Mouse (Mus musculus): ENCODE data around the gene Epb41l3. TPM values are rescaled to one million over a fixed set of nuclear protein-coding genes. Genes with fewer than 3 reads are reported as not detected.
"Not testable (repeated sequence)": the region's sequence is repeated elsewhere in the genome, so short reads cannot be mapped to it uniquely, and the experiment has no call there.

Epb41l3 gene
- polyA plus RNA-seq, 1 experiment from 2014 or later = 75.0 TPM

DNA sequence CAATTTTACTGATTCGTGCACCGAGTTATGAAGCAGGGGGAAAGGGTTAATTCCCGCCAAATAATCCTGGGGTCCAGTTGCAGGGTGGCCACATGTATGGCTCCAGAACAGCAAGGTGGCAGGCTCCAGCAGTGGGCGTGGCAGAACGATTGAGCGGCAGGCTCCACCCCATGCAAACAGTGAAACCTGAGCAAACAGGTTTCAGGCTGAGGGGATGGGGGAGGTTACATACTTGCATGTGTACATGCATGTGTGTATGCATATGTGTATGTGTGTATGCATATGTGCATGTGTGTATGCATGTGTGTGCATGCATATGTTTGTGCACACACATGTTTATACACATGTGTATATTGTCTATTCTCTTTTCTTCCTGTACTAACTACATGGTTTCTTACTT lies 46.9 kb downstream of the Epb41l3 start:
- H3K9ac ChIP-seq (replicated peaks; ENCODE audit: low read depth, low read length) = not testable (repeated sequence)
- H3K4me3 ChIP-seq (ENCODE audit: low read depth, low read length) = peak overlapping the region; percentile 6; the same call in 1 of the 2 replicates
- ATAC-seq (ENCODE audit: insufficient number of reproducible peaks, insufficient read depth, low FRiP score, low read depth) = peak; percentile 53; the same call in 1 of the 2 replicates

DNA sequence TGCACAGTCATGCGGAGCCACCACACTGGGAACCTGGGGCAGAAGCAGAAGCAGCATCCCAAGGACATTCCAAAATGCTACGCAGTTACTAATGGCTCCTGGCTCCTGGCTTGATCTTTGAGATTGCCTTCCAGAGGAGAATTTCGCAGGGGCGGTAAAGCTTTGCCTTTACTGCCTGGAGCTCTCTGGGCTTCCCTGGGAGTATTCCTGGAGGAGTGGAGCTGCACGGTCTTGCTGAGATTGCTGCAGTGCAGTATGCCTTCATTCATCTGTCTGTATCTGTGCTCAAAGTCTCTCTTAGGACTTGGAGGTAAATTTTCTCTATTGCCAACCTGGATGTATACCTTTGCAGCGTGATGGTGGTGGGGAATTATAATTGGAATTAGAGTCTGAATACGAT lies 52.0 kb downstream of the Epb41l3 start:
- no peaks in the 10 kb centered on the region for H3K27me3 ChIP-seq (ENCODE audit: control insufficient read depth, insufficient read depth, low read length)
- H3K4me2 ChIP-seq (replicated peaks; ENCODE audit: low read depth, low read length) = no peak overlapping the region
- 81% methylated on average over 7 of the region's 7 CpGs for WGBS
- no peaks in the 10 kb centered on the region for H3K9me3 ChIP-seq (ENCODE audit: control insufficient read depth, low read depth, low read length)
- H3K4me1 ChIP-seq (ENCODE audit: control insufficient read depth, insufficient read depth, low read length) = no peaks in the 10 kb centered on the region
- H3K27ac ChIP-seq (ENCODE audit: low read length) = no peak overlapping the region
- H3K4me3 ChIP-seq (ENCODE audit: low read depth, low read length) = no peak overlapping the region
- no peak for ATAC-seq (ENCODE audit: insufficient number of reproducible peaks, insufficient read depth, low FRiP score, low read depth)
- H3K9ac ChIP-seq (replicated peaks; ENCODE audit: low read depth, low read length) = no peak overlapping the region
- H3K36me3 ChIP-seq (ENCODE audit: control insufficient read depth, insufficient read depth, low read length) = no peaks in the 10 kb centered on the region

More for the DNA sequence above, 46.9 kb downstream of the Epb41l3 start:
- H3K27me3 ChIP-seq (ENCODE audit: control insufficient read depth, insufficient read depth, low read length); H3K27ac ChIP-seq (ENCODE audit: low read length); H3K36me3 ChIP-seq (ENCODE audit: control insufficient read depth, insufficient read depth, low read length); H3K9me3 ChIP-seq (ENCODE audit: control insufficient read depth, low read depth, low read length); H3K4me1 ChIP-seq (ENCODE audit: control insufficient read depth, insufficient read depth, low read length): not testable (repeated sequence)
- peak overlapping the region; percentile 41 for H3K4me2 ChIP-seq (replicated peaks; ENCODE audit: low read depth, low read length)
- WGBS = 4% methylated on average over 6 of the region's 6 CpGs

DNA sequence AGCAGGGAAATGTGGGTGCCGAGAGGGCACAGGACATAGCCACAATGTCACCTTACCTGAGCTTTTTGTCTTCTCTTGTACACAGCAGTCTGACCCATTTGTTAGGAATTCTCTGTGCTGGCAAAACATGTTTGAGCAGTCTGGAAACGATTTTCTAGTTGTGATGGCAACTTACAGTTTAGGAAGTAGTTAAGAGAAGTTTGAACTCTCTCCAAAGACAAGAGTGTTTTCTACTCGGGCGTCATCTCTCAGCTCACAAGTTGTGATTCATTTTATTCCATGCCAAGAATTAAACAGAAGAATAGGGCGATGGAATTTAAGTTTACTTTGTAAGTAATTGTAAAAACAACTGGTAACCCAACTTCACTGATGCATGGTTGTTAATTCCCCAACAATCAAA lies 52.5 kb downstream of the Epb41l3 start:
- no peak overlapping the region for H3K9ac ChIP-seq (replicated peaks; ENCODE audit: low read depth, low read length)
- no peaks in the 10 kb centered on the region for H3K4me1 ChIP-seq (ENCODE audit: control insufficient read depth, insufficient read depth, low read length)
- no peaks in the 10 kb centered on the region for H3K27me3 ChIP-seq (ENCODE audit: control insufficient read depth, insufficient read depth, low read length)
- no peaks in the 10 kb centered on the region for H3K36me3 ChIP-seq (ENCODE audit: control insufficient read depth, insufficient read depth, low read length)
- 51% methylated on average over 5 of the region's 5 CpGs for WGBS
- no peak for ATAC-seq (ENCODE audit: insufficient number of reproducible peaks, insufficient read depth, low FRiP score, low read depth)
- no peak overlapping the region for H3K4me3 ChIP-seq (ENCODE audit: low read depth, low read length)
- H3K4me2 ChIP-seq (replicated peaks; ENCODE audit: low read depth, low read length) = no peak overlapping the region
- no peak overlapping the region for H3K27ac ChIP-seq (ENCODE audit: low read length)
- H3K9me3 ChIP-seq (ENCODE audit: control insufficient read depth, low read depth, low read length) = no peaks in the 10 kb centered on the region

DNA sequence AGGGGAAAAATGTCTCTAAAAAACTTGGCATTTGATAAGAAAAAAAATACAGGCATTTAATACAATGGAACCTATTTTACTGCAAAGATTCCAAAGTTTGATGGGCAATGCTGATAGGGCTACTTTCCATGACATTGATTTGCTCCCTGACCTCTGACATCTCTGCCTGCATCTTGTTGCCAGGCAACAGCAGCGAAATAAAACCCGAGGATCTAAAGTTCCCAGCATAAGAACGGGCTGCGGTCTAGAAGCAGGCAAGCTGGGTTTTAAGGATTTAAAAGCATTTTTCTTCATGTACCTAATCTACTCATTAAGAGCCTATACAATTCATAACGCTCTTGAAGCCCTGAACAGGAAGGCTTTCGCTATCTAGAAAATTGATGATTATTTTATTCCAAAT lies 54.0 kb downstream of the Epb41l3 start:
- Histone ChIP-seq H3K4me1 (ENCODE audit: control insufficient read depth, insufficient read depth, low read length) (no peaks in the 10 kb centered on the region), H3K4me3 (ENCODE audit: low read depth, low read length) (no peak overlapping the region), H3K27ac (ENCODE audit: low read length) (no peak overlapping the region), H3K9me3 (ENCODE audit: control insufficient read depth, low read depth, low read length) (no peaks in the 10 kb centered on the region), H3K4me2 (replicated peaks; ENCODE audit: low read depth, low read length) (no peak overlapping the region), H3K27me3 (ENCODE audit: control insufficient read depth, insufficient read depth, low read length) (no peaks in the 10 kb centered on the region), H3K9ac (replicated peaks; ENCODE audit: low read depth, low read length) (no peak overlapping the region), H3K36me3 (ENCODE audit: control insufficient read depth, insufficient read depth, low read length) (no peaks in the 10 kb centered on the region)
- 22% methylated on average over 6 of the region's 6 CpGs for WGBS
- ATAC-seq (ENCODE audit: insufficient number of reproducible peaks, insufficient read depth, low FRiP score, low read depth) = no peak

DNA sequence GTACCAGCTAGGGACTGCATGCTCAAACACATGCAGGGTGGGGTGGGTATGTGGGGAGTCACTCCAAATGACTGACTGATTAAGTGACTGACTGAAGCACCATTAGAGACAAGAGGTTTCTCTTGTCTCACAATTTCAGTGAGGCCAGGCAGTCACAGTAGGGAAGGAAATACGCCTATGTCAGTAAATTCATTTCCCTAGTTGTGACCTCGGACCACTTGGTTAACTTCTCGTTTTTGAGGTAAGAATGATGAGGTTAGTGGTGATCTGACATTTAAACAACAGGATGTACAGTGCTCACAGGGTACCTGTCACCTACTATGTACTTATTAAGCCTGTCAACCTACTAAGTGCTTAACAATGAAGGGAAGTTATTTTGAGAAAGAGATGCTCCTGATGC lies 67.5 kb downstream of the Epb41l3 start:
- WGBS = 78% methylated on average over 3 of the region's 3 CpGs
- no peak overlapping the region for H3K4me2 ChIP-seq (replicated peaks; ENCODE audit: low read depth, low read length)

DNA sequence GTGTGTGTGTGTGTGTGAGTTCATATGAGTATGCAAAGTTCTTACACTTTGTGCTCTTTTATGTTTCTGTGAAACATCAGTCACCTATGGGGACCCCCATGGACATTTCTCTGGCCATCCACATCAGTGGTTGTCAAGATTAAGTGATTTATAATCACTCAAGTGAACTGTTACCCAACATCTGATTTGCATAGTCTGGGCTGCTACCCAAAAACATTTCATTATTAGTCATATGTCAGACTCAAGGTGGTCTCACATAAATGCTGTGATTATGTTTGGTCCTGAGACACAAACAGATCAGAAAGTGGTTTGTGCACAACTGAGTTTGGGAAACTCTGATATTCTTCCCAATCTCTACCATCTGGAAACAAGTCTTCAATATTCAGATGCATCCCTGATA lies 75.3 kb downstream of the Epb41l3 start:
- no peaks in the 10 kb centered on the region for H3K9me3 ChIP-seq (ENCODE audit: control insufficient read depth, low read depth, low read length)
- ATAC-seq (ENCODE audit: insufficient number of reproducible peaks, insufficient read depth, low FRiP score, low read depth) = no peak

More for the DNA sequence above, 67.5 kb downstream of the Epb41l3 start:
- no peak for ATAC-seq (ENCODE audit: insufficient number of reproducible peaks, insufficient read depth, low FRiP score, low read depth)
- no peak overlapping the region for H3K27ac ChIP-seq (ENCODE audit: low read length)
- no peaks in the 10 kb centered on the region for H3K4me1 ChIP-seq (ENCODE audit: control insufficient read depth, insufficient read depth, low read length)
- no peak overlapping the region for H3K9ac ChIP-seq (replicated peaks; ENCODE audit: low read depth, low read length)
- H3K36me3 ChIP-seq (ENCODE audit: control insufficient read depth, insufficient read depth, low read length) = no peaks in the 10 kb centered on the region
- no peaks in the 10 kb centered on the region for H3K27me3 ChIP-seq (ENCODE audit: control insufficient read depth, insufficient read depth, low read length)
- H3K4me3 ChIP-seq (ENCODE audit: low read depth, low read length) = no peak overlapping the region
- no peaks in the 10 kb centered on the region for H3K9me3 ChIP-seq (ENCODE audit: control insufficient read depth, low read depth, low read length)

DNA sequence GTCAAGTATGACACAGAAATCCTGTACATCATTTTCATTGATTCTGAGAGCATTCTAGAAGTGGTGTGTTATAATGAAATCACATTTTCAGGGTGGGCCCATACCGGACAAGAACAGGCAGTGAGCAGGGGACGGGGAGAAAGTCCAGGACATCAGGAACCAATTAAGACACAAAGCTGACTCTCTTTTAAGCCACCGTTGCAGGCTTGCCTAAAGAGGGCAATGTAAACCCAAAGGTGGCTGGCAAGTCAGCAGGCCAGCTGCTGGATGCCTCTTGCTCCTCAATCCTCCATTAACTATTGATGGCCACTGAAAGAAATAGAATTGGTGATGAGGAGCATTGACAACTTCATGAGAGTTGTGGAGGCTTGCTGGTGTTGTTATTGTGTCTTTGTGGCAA lies 75.8 kb downstream of the Epb41l3 start:
- H3K27ac ChIP-seq (ENCODE audit: low read length) = no peak overlapping the region
- no peak overlapping the region for H3K4me2 ChIP-seq (replicated peaks; ENCODE audit: low read depth, low read length)
- no peak overlapping the region for H3K9ac ChIP-seq (replicated peaks; ENCODE audit: low read depth, low read length)
- H3K4me1 ChIP-seq (ENCODE audit: control insufficient read depth, insufficient read depth, low read length) = no peaks in the 10 kb centered on the region
- H3K9me3 ChIP-seq (ENCODE audit: control insufficient read depth, low read depth, low read length) = no peaks in the 10 kb centered on the region
- H3K36me3 ChIP-seq (ENCODE audit: control insufficient read depth, insufficient read depth, low read length) = no peaks in the 10 kb centered on the region
- 28% methylated on average over 3 of the region's 3 CpGs for WGBS
- no peaks in the 10 kb centered on the region for H3K27me3 ChIP-seq (ENCODE audit: control insufficient read depth, insufficient read depth, low read length)
- no peak for ATAC-seq (ENCODE audit: insufficient number of reproducible peaks, insufficient read depth, low FRiP score, low read depth)
- H3K4me3 ChIP-seq (ENCODE audit: low read depth, low read length) = no peak overlapping the region

More for the DNA sequence above, 75.3 kb downstream of the Epb41l3 start:
- no peaks in the 10 kb centered on the region for H3K36me3 ChIP-seq (ENCODE audit: control insufficient read depth, insufficient read depth, low read length)
- no peak overlapping the region for H3K4me3 ChIP-seq (ENCODE audit: low read depth, low read length)
- no peak overlapping the region for H3K27ac ChIP-seq (ENCODE audit: low read length)
- no peaks in the 10 kb centered on the region for H3K27me3 ChIP-seq (ENCODE audit: control insufficient read depth, insufficient read depth, low read length)
- no peak overlapping the region for H3K9ac ChIP-seq (replicated peaks; ENCODE audit: low read depth, low read length)
- no peak overlapping the region for H3K4me2 ChIP-seq (replicated peaks; ENCODE audit: low read depth, low read length)
- H3K4me1 ChIP-seq (ENCODE audit: control insufficient read depth, insufficient read depth, low read length) = no peaks in the 10 kb centered on the region

DNA sequence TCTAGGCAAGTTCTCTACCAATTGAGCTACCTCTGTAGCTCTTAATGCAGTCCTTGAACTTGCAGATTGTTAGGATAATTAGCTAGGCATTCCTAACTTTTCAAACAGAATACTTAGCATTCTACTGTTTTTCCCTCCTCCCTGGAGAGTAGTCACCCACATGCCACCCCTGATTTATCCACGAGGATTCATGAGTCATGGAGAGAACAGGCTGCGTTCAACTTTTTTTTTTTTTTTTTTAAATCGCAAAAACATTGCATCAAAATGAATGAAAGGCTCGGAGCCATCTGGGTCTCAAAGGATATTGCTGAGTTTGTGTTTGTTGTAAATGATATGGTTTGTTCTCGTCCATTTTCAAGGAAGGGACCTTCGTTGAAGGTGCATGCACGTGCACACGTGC lies 79.6 kb downstream of the Epb41l3 start:
- no peak overlapping the region for H3K4me3 ChIP-seq (ENCODE audit: low read depth, low read length)
- no peak overlapping the region for H3K4me2 ChIP-seq (replicated peaks; ENCODE audit: low read depth, low read length)
- no peak overlapping the region for H3K27ac ChIP-seq (ENCODE audit: low read length)
- ATAC-seq (ENCODE audit: insufficient number of reproducible peaks, insufficient read depth, low FRiP score, low read depth) = no peak
- WGBS = 78% methylated on average over 8 of the region's 8 CpGs
- no peaks in the 10 kb centered on the region for H3K27me3 ChIP-seq (ENCODE audit: control insufficient read depth, insufficient read depth, low read length)
- H3K4me1 ChIP-seq (ENCODE audit: control insufficient read depth, insufficient read depth, low read length) = no peaks in the 10 kb centered on the region
- H3K9me3 ChIP-seq (ENCODE audit: control insufficient read depth, low read depth, low read length) = no peaks in the 10 kb centered on the region
- H3K9ac ChIP-seq (replicated peaks; ENCODE audit: low read depth, low read length) = no peak overlapping the region
- no peaks in the 10 kb centered on the region for H3K36me3 ChIP-seq (ENCODE audit: control insufficient read depth, insufficient read depth, low read length)

DNA sequence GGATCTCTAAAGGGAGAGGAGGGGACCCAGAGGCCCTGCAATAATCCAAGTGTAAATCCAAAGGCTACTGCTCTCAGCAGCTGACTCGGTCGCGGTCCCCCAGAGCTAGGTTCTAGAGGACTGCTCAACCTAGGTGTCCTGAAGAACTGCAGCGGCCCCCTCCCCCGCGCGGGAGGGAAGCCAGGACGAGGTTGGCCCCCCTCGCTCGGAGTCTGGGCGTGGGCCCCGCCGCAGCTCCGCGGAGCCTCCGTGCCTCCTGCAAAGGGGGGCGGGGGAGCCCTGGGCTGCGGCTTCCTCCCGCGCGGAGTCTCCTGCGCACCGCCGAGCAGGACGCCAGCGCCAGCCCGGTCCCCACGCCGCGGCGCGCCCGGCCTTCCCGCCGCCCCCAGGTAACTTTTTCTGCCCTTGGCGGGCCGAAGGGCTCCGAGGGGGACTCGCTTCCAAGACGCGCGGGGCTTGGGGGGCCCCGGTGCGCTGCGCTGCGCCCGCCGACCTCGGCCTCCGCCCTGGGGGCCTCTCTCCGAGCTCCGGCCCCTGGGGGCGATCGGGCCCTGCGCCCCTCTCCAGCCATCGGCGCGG lies 81.1 kb downstream of the Epb41l3 start:
- H3K4me1 ChIP-seq (ENCODE audit: control insufficient read depth, insufficient read depth, low read length) = no peaks in the 10 kb centered on the region
- no peaks in the 10 kb centered on the region for H3K36me3 ChIP-seq (ENCODE audit: control insufficient read depth, insufficient read depth, low read length)
- H3K27ac ChIP-seq (ENCODE audit: low read length) = peak overlapping the region; percentile 55; the same call in 1 of the 2 replicates
- H3K4me2 ChIP-seq (replicated peaks; ENCODE audit: low read depth, low read length) = peak overlapping the region; percentile 75
- no peaks in the 10 kb centered on the region for H3K27me3 ChIP-seq (ENCODE audit: control insufficient read depth, insufficient read depth, low read length)
- no peaks in the 10 kb centered on the region for H3K9me3 ChIP-seq (ENCODE audit: control insufficient read depth, low read depth, low read length)
- ATAC-seq (ENCODE audit: insufficient number of reproducible peaks, insufficient read depth, low FRiP score, low read depth) = peak; percentile 91
- H3K4me3 ChIP-seq (ENCODE audit: low read depth, low read length) = peak overlapping the region; percentile 88
- WGBS = under 1% methylated on average over 54 of the region's 58 CpGs
- peak overlapping the region; percentile 88 for H3K9ac ChIP-seq (replicated peaks; ENCODE audit: low read depth, low read length)

All from stomach, embryonic 14.5 days (tissue).